Mouse (Mus musculus) 3T3-L1 (cell line): ENCODE data around the gene Terf2.
"Not testable (repeated sequence)": the region's sequence is repeated elsewhere in the genome, so short reads cannot be mapped to it uniquely, and the experiment has no call there.

Experiments used
- DNase-seq: peaks from one replicate; pipeline ENCODE4 v3.0.0-alpha.2; 2015; ENCODE audit warnings: low read depth, low spot score

Gene Terf2

DNA sequence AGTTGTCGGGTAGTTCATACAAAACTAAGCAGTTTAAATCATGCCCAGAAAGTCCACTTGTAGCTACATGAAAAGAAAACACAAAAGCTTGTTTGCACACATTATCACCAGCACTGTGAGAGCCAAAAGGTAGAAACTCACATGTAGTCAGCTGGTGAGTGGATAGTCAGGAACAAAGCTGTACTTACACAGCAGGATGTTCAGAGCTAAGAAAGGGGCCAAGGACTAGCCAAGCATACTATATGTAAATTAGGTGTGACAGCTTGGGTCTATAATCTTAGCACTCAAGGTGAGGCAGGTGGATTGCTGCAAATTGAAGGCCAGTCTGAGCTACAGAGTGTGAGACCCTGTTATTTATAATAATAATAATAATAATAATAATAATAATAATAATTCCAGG is 33.7 kb downstream of the Terf2 start:
- DNase-seq: no peak

GRCm38 (mm10) chr8:107056973-107057369 is 39.4 kb downstream of the Terf2 start:
- no peak for DNase-seq

DNA sequence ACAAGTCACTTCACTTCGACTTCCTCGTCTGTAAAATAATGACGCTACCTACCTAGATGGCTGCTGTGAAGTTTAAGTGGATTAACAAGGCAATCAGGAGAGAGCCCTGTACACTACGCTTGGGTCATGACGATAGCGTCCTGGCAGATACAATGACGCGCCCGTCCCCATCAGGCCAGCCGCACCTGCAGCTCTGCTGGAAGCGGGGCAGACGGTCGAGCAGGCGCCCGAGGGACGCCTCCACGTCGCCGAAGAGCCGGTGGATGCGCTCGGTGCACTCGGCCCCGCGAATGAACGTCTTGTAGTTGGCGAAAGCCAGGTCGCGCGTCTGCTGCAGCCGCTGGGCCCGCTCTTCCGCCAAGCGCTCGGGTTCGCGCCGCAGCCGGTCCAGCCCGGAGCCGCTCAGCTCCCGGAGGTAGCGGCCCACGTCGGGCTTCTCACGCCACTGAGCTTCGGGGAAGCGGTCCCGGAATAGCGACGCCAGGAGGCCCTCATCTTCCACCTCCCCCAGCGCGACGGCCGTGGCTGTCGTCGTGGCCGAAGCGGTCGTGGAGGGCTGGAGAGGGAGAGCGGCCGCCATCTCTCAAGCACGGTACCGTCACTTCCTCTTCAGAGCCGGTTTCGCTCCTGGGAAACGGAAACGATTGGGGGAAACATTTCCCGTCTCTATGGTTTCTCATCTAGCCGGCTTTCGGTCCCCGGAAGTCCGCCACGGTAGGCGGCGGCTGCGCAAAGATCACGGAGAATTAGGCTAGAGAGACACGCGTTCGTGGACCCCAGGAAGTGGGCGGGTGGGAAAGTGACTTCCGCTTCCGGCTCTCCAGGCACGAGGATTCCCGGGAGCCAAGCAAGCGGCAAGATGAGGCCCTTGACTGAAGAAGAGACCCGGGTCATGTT is 40.0 kb downstream of the Terf2 start, which contains the start of the genes Cog8 and Nip7:
Gene Cog8, minus strand, starts transcription at position 614 of the 897 bp plus-strand sequence.
Gene Nip7, plus strand, starts transcription at position 802 of the 897 bp plus-strand sequence.
- peak; percentile 98 for DNase-seq

GRCm38 (mm10) chr8:107052046-107052445 is 44.3 kb downstream of the Terf2 start:
- no peak for DNase-seq

- DNase-seq: no peak
These were observed 46.9 kb downstream of the Terf2 start for GRCm38 (mm10) chr8:107049480-107049879.

DNA sequence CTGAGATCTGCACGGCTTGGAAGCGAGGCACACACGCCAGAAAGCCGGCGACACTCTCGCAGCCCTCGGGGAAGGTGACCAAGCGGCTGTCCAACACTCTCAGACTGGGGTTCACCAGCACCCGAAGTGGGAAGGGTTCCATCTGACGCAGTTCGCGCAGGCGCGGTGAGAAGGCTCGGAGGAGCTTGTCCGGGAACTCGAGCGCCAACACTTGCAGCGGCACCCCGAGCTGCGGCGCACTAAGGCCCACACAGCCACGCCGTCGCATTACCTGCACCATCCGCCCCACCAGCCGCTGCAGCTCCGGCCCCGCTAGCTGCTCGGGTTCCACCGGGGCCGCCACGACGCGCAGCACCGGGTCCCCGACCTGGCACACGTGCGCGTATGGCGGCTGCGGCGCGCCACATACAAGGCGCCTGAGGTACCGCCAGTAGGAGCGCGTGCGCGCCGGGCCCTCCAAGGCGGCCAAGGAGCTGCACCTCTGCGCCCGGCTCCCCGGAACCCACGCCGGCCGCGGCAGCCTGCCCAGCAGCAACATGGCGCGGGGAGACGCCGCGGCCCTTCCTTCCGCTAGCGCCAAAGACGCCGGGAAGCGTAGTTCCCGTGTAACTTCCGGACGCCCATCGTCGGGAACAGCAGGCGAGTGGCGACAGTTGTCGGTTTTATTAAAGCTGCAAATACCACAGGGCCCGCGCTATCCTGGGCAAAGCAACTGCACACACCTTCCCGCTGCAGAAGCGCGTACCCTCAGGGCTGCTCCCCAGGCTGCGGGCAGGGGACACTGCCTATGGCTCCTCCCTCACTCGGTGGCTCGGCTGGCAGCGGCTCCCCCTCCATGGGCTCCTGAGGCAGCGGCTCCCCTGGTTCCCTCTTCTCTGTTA is 48.0 kb downstream of the Terf2 start, which contains the start of gene Pdf:
Gene Pdf, minus strand, starts transcription at position 554 of the 881 bp plus-strand sequence.
- DNase-seq: peak; percentile 67

GRCm38 (mm10) chr8:107046976-107047375 is 49.4 kb downstream of the Terf2 start:
- peak; percentile 31 for DNase-seq

DNA sequence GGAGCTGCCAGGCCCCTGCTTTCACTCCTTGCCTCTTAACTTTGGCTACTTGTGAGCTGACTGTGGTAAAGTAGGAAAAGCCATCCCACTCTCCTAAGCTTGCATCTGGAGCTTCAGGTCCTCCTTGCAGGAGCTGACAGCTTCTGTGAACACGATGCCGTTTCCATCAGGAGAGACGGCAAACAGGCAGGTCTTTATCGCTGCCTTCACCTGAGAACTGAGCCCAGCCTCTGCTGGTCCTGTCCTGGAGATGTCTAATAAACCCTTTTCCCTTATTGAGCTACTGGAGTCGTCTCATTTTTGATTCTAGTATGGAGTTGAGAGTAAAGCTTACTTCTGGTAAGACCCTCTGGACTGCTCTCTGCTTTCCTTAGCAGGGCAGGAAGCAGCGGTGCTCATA is 50.9 kb downstream of the Terf2 start:
- DNase-seq: no peak

GRCm38 (mm10) chr8:107040632-107041031 is 55.7 kb downstream of the Terf2 start:
- no peak for DNase-seq

GRCm38 (mm10) chr8:107036626-107037025 is 59.7 kb downstream of the Terf2 start:
- DNase-seq: no peak

- DNase-seq: no peak
These were observed 60.7 kb downstream of the Terf2 start for GRCm38 (mm10) chr8:107035641-107036040.

GRCm38 (mm10) chr8:107033609-107034008 is 62.7 kb downstream of the Terf2 start:
- not testable (repeated sequence) for DNase-seq

GRCm38 (mm10) chr8:107031577-107032090 is 64.7 kb downstream of the Terf2 start:
- peak; percentile 46 for DNase-seq

DNA sequence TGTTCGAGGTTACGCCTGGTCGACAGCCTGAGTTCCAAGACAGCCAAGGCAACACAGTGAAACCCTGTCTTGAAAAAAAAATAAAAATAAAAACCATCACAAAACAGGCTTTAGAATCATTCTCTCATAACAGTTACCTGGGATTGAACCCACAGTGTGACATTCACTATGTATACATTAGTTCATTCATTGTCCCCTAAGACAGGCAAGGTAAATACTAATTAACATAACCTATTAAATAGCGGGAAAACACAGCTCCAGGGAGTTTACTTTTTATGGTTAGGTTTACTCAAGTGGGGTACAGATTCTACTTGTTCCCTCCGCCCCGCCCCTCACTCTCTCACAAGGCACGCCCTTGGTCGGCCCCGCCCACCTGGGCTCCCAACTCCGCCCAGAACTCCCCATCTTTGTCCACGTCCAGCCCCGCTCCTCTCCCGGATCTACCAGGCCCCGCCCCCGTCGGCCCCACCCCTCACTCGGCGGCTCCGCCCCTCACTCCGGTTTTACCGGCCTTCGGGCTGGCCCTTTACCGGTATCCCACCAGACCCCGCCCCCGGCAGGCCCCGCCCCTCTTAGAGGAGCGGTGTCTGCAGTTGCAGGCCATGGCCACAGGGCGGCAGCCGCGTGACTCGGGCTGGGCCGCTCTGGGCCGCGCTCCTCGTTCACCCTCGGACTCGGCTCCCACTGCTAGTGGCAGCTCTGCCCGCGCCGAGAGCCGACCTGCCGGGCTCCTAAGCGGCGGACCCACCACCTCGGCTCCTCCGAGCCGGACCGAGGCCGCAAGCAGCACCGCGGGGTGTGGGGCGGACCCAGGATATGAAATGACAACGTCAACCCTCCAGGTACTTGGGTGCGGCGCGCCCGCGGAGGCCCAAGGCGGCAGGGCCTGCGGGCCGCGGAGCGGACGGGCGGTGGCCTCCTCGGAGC is 65.4 kb downstream of the Terf2 start, which contains the start of gene Vps4a:
Gene Vps4a, plus strand, starts transcription at position 573 of the 927 bp plus-strand sequence.
- peak; percentile 91 for DNase-seq

DNA sequence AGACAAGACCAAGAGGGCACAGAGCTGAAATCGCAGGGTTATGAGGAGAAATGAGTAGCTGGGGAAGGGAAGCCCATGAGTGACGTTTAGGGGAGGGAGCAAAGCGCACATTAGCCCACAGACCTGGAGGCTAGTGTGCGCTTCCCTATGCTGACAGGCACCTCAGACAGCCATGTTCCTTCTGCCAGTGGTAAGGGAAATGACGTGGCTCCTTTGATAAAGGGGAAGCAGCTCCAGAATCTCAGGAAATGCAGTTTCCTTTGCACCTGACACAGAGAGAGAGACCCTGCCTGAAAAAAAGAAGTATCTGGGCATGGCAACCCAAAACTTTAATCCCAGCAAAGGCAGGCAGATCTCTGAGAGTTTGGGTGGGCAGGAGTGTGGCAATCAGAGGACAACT is 66.3 kb downstream of the Terf2 start:
- DNase-seq: no peak

GRCm38 (mm10) chr8:107029310-107029709 is 67.0 kb downstream of the Terf2 start:
- peak; percentile 80 for DNase-seq

DNA sequence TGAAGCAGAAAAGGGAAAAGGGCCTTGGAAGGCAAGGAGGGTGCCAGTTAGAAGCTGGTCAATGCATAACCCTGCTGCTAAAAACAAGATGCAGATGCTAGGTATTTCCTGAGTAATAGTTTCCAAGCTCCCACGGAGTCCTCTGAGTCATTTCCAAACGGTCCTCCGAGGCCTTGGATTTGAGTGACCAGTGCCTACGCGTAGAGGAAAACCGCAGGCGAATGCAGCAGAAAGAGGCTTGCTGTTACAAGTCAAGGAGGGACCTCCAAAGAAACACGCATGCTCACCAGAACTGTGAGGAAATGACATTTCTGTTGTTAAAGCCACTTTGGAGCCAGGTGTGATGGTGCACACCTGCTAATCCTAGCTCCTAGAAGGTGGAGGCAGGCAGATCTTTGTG is 72.9 kb downstream of the Terf2 start:
- DNase-seq: peak; percentile 52
